Mouse (Mus musculus) heart, adult 11 months (tissue): ENCODE measurements at regions not wholly inside any gene's neighbourhood (a gene's known extent, or its start where the extent isn't known, plus 50 kb on each side); places are given as distances from the start of the nearest gene placed in this dataset.

Experiments used
- DNase-seq: peaks from one replicate; pipeline ENCODE4 v3.0.0; 2022

- DNase-seq = no peak
These were observed 98.9 kb upstream of the Syt10 start for GRCm38 (mm10) chr15:89940591-89940990.

GRCm38 (mm10) chr15:89932370-89932769 lies 90.7 kb upstream of the Syt10 start:
- no peak for DNase-seq

- DNase-seq = no peak
These were observed 73.9 kb upstream of the Syt10 start for GRCm38 (mm10) chr15:89915587-89915986.

- DNase-seq = no peak
These were observed 61.4 kb upstream of the Syt10 start for GRCm38 (mm10) chr15:89903057-89903456.

- DNase-seq = peak; percentile 36
These were observed 52.0 kb upstream of the Syt10 start for GRCm38 (mm10) chr15:89893668-89894067.
